Comparison of ENCODE assay signal across 8 mouse cellular contexts in genomic region chr4:108458201-108458741, GRCm38 (mm10). TPM values are rescaled to one million over a fixed set of nuclear protein-coding genes. Genes with fewer than 3 reads are reported as not detected.
DNase-seq lines count a peak whose midpoint lies in the region; ATAC-seq and TF ChIP-seq lines count a peak whose summit lies in the region.

No protein-coding gene starts in this region.

- no peak for DNase-seq in heart, postnatal 4 days
- DNase-seq in MEL (ENCODE audit: low read depth, low spot score): peak; percentile 75
- no peak for DNase-seq in left cerebral cortex, postnatal 14 days (ENCODE audit: low spot score in 2 of 2)
- no peak for DNase-seq in layer of hippocampus, postnatal 14 days (ENCODE audit: low spot score in 2 of 2)

- H3K9me3 ChIP-seq in heart, embryonic 11.5 days (replicated peaks; ENCODE audit: control insufficient read depth, low read length): no peaks in the 10 kb centered on the region
- no peaks in the 10 kb centered on the region for H3K9me3 ChIP-seq in MEL (replicated peaks; ENCODE audit: insufficient read depth, low read length)
- no peaks in the 10 kb centered on the region; the same call in 1 of the 2 replicates for H3K9me3 ChIP-seq in forebrain, embryonic 13.5 days (replicated peaks)
- H3K9me3 ChIP-seq in liver, embryonic 12.5 days (replicated peaks): no peaks in the 10 kb centered on the region

- WGBS in heart, embryonic 11.5 days (ENCODE audit: insufficient replicate concordance): 27% methylated on average over 5 of the region's 5 CpGs
- WGBS in forebrain, embryonic 13.5 days: 35% methylated on average over 5 of the region's 5 CpGs
- WGBS in liver, embryonic 12.5 days (ENCODE audit: insufficient replicate concordance): 16% methylated on average over 5 of the region's 5 CpGs
- WGBS in olfactory bulb, adult 2 months: 31% methylated on average over 5 of the region's 5 CpGs

- no peaks in the 10 kb centered on the region for H3K36me3 ChIP-seq in heart, embryonic 11.5 days (ENCODE audit: control insufficient read depth, insufficient read depth, low read length)
- peaks cover 0 to 33% of the 10 kb centered on the region in 2 experiments; a peak in 2 of 4 replicates for H3K36me3 ChIP-seq in MEL (ENCODE audit: control insufficient read depth in 1 of 2, insufficient read depth in 2 of 2, low read length in 2 of 2)
- H3K36me3 ChIP-seq in forebrain, embryonic 13.5 days (ENCODE audit: poor library complexity, severe bottlenecking): peaks cover 10% of the 10 kb centered on the region; the same call in 1 of the 2 replicates
- H3K36me3 ChIP-seq in liver, embryonic 12.5 days: 0 out of 2 replicates have a peak, but pooled peaks cover 7% of the 10 kb centered on the region

- H3K4me1 ChIP-seq in heart, embryonic 11.5 days (ENCODE audit: control insufficient read depth, insufficient read depth, low read length): peaks cover 4% of the 10 kb centered on the region; the same call in 1 of the 2 replicates
- peaks cover 21 to 29% of the 10 kb centered on the region in 2 experiments for H3K4me1 ChIP-seq in MEL (ENCODE audit: control insufficient read depth in 1 of 2, insufficient read depth in 2 of 2, low read length in 2 of 2)
- peaks cover 13% of the 10 kb centered on the region for H3K4me1 ChIP-seq in forebrain, embryonic 13.5 days
- H3K4me1 ChIP-seq in liver, embryonic 12.5 days: peaks cover 33% of the 10 kb centered on the region
- H3K4me1 ChIP-seq in olfactory bulb, adult 2 months (ENCODE audit: control insufficient read depth, insufficient read depth, low read length): no peaks in the 10 kb centered on the region

- peak overlapping the region; percentile 90 for H3K4me2 ChIP-seq in heart, embryonic 11.5 days
- peak overlapping the region; percentile 69 for H3K4me2 ChIP-seq in forebrain, embryonic 13.5 days
- peak overlapping the region; percentile 96 for H3K4me2 ChIP-seq in liver, embryonic 12.5 days

- no peak for ATAC-seq in heart, embryonic 11.5 days (replicated peaks; ENCODE audit: insufficient number of reproducible peaks, low FRiP score, low TSS enrichment)
- ATAC-seq in forebrain, embryonic 13.5 days: no peak
- no peak for ATAC-seq in liver, embryonic 12.5 days

- peak; percentile 88 to 90 for TF ChIP-seq EP300 in MEL (IDR thresholded peaks at IDR 0.05; ENCODE audit: low read depth in 1 of 2, low read length in 2 of 2)

- H3K4me3 ChIP-seq in heart, embryonic 11.5 days (ENCODE audit: low read depth, low read length): no peak overlapping the region; the same call in 1 of the 2 replicates
- H3K4me3 ChIP-seq in MEL (ENCODE audit: control insufficient read depth in 1 of 2, insufficient read depth in 1 of 2, low read depth in 2 of 2, low read length in 2 of 2): peak overlapping the region; percentile 24 to 90
- peak overlapping the region; percentile 100 for H3K4me3 ChIP-seq in forebrain, embryonic 13.5 days
- H3K4me3 ChIP-seq in liver, embryonic 12.5 days: peak overlapping the region; percentile 97
- no peak overlapping the region for H3K4me3 ChIP-seq in olfactory bulb, adult 2 months (ENCODE audit: insufficient read depth, low read depth, low read length)

- H3K9ac ChIP-seq in heart, embryonic 11.5 days (ENCODE audit: low read depth, low read length): peak overlapping the region; percentile 97
- H3K9ac ChIP-seq in MEL (ENCODE audit: control insufficient read depth, low read depth, low read length, poor library complexity, severe bottlenecking): peak overlapping the region; percentile 39
- H3K9ac ChIP-seq in forebrain, embryonic 13.5 days: peak overlapping the region; percentile 99
- H3K9ac ChIP-seq in liver, embryonic 12.5 days: peak overlapping the region; percentile 96

- no peaks in the 10 kb centered on the region for H3K27me3 ChIP-seq in heart, embryonic 11.5 days (ENCODE audit: control insufficient read depth, insufficient read depth, low read length)
- H3K27me3 ChIP-seq in MEL (ENCODE audit: control insufficient read depth in 1 of 2, insufficient read depth in 2 of 2, low read length in 2 of 2): no peaks in the 10 kb centered on the region
- no peaks in the 10 kb centered on the region for H3K27me3 ChIP-seq in forebrain, embryonic 13.5 days
- no peaks in the 10 kb centered on the region for H3K27me3 ChIP-seq in liver, embryonic 12.5 days (replicated peaks)

- TF ChIP-seq RAD21 in MEL (IDR thresholded peaks at IDR 0.05; ENCODE audit: low read depth, low read length): no peak

- TF ChIP-seq CTCF in MEL (IDR thresholded peaks at IDR 0.05 in 2 of 3, conservative IDR thresholded peaks at IDR 0.05 in 1 of 3; ENCODE audit: control insufficient read depth in 1 of 3, insufficient read depth in 1 of 3, low read depth in 2 of 3, low read length in 3 of 3, poor library complexity in 1 of 3, severe bottlenecking in 1 of 3): no peak
- TF ChIP-seq CTCF in olfactory bulb, adult 2 months (IDR thresholded peaks at IDR 0.05; ENCODE audit: insufficient read depth, low read depth, low read length): no peak

- intact Hi-C loops in left cerebral cortex, postnatal 14 days (cut with DNase I): loop anchor here (5.0 kb wide), 1 partner anchor 51 kb away; the partner anchor contains the start of gene Gpx7

- no peak for TF ChIP-seq POLR2A in MEL (IDR thresholded peaks at IDR 0.05; ENCODE audit: control insufficient read depth in 1 of 2, insufficient read depth in 1 of 2, low read depth in 1 of 2, low read length in 2 of 2, poor library complexity in 1 of 2)
- TF ChIP-seq POLR2A in olfactory bulb, adult 2 months (IDR thresholded peaks at IDR 0.05; ENCODE audit: insufficient read depth, low read depth, low read length): no peak

- H3K27ac ChIP-seq in heart, embryonic 11.5 days (ENCODE audit: low read depth, low read length): peak overlapping the region; percentile 98
- H3K27ac ChIP-seq in MEL (ENCODE audit: control insufficient read depth, low read depth, low read length): peak overlapping the region; percentile 91
- peak overlapping the region; percentile 98 for H3K27ac ChIP-seq in forebrain, embryonic 13.5 days
- H3K27ac ChIP-seq in liver, embryonic 12.5 days: peak overlapping the region; percentile 92
- peak overlapping the region; percentile 51 for H3K27ac ChIP-seq in olfactory bulb, adult 2 months (ENCODE audit: insufficient read depth, low read depth, low read length)

- H3K79me2 ChIP-seq in MEL (ENCODE audit: control insufficient read depth, insufficient read depth, low read length, poor library complexity): peaks cover 25% of the 10 kb centered on the region

TF ChIP-seq in MEL, 35 proteins besides CTCF, POLR2A, EP300 and RAD21 (continues in another document):
- TF ChIP-seq RCOR1 (IDR thresholded peaks at IDR 0.05; ENCODE audit: low read depth, low read length): peak; percentile 80
- peak; percentile 88 for TF ChIP-seq GATA1 (IDR thresholded peaks at IDR 0.05; ENCODE audit: low read depth, low read length)
- 0 out of 2 replicates have a peak, but pooled peaks have one; percentile 25 for TF ChIP-seq MYB (IDR thresholded peaks at IDR 0.05; ENCODE audit: low read depth, low read length)
- 0 out of 2 replicates have a peak, but pooled peaks have one; percentile 41 for TF ChIP-seq MEF2A (IDR thresholded peaks at IDR 0.05; ENCODE audit: extremely low read depth, insufficient replicate concordance, low read depth, low read length, poor library complexity, severe bottlenecking)
- no peak for TF ChIP-seq ZC3H11A (IDR thresholded peaks at IDR 0.05; ENCODE audit: low read depth, low read length)
- no peak for TF ChIP-seq E2F4 (IDR thresholded peaks at IDR 0.05; ENCODE audit: borderline replicate concordance, low read depth, low read length)
- TF ChIP-seq ZMIZ1 (IDR thresholded peaks at IDR 0.05; ENCODE audit: low read depth, low read length): 0 out of 2 replicates have a peak, but pooled peaks have one; percentile 34
- 0 out of 2 replicates have a peak, but pooled peaks have one; percentile 31 for TF ChIP-seq CHD1 (IDR thresholded peaks at IDR 0.05; ENCODE audit: low read depth, low read length)
- TF ChIP-seq TBP (IDR thresholded peaks at IDR 0.05; ENCODE audit: low read depth, low read length): no peak
- no peak; the same call in 1 of the 2 replicates for TF ChIP-seq MAX (IDR thresholded peaks at IDR 0.05; ENCODE audit: low read length)
- no peak for TF ChIP-seq GABPA (IDR thresholded peaks at IDR 0.05; ENCODE audit: low read depth, low read length)
- TF ChIP-seq SIN3A (IDR thresholded peaks at IDR 0.05; ENCODE audit: low read length): peak; percentile 85; the same call in 1 of the 2 replicates
- no peak; the same call in 1 of the 2 replicates for TF ChIP-seq POLR2AphosphoS2 (IDR thresholded peaks at IDR 0.05; ENCODE audit: low read length)
- TF ChIP-seq BHLHE40 (IDR thresholded peaks at IDR 0.05; ENCODE audit: borderline replicate concordance, low read depth, low read length): peak; percentile 55; the same call in 1 of the 2 replicates

RNA-seq across cellular contexts. Expression of gene Tut4, which starts 1.0 kb away (rescaled TPM):
- 48.5 and 56.1 TPM in 2 replicates for polyA plus RNA-seq in heart, embryonic 11.5 days (2014; fragmentation: Nextera tagmentation; extraction: Ambion mirVana)
- total RNA-seq in heart, postnatal 4 days (2021): 10 to 100 TPM; 47.7 to 49.3 TPM
- 9.0 and 16.3 TPM in 2 replicates for total RNA-seq in MEL (2012; rRNA removed)
- 10 to 100 TPM in 1 of 2 experiments, not detected in 1; 63.2 TPM for polyA plus RNA-seq in MEL (2012; ENCODE audit: insufficient read depth in 1 of 2, insufficient read length in 2 of 2, low read depth in 1 of 2, low replicate concordance in 2 of 2, missing spikeins in 1 of 2)
- polyA plus RNA-seq in forebrain, embryonic 13.5 days (2015; fragmentation: Nextera tagmentation; extraction: Ambion mirVana): 89.3 and 91.5 TPM in 2 replicates
- polyA plus RNA-seq in liver, embryonic 12.5 days (2016; fragmentation: Nextera tagmentation; extraction: Ambion mirVana): 25.2 and 29.0 TPM in 2 replicates
- polyA plus RNA-seq in olfactory bulb, adult 2 months (2012; ENCODE audit: insufficient read depth, insufficient read length, low replicate concordance, missing spikeins): not detected in 2 replicates
- total RNA-seq in left cerebral cortex, postnatal 14 days (2021): 10 to 100 TPM; 33.3 to 41.0 TPM
- total RNA-seq in layer of hippocampus, postnatal 14 days (2021): 10 to 100 TPM; 40.3 to 41.3 TPM

RNA-seq across cellular contexts. Expression of gene Gpx7, which starts 51.5 kb away (rescaled TPM):
- polyA plus RNA-seq in heart, embryonic 11.5 days (2014; fragmentation: Nextera tagmentation; extraction: Ambion mirVana): 58.8 and 60.8 TPM in 2 replicates
- total RNA-seq in heart, postnatal 4 days (2021): 10 to 100 TPM; 27.5 to 30.6 TPM
- total RNA-seq in MEL (2012; rRNA removed): not detected in 2 replicates
- polyA plus RNA-seq in MEL (2012; ENCODE audit: insufficient read depth in 1 of 2, insufficient read length in 2 of 2, low read depth in 1 of 2, low replicate concordance in 2 of 2, missing spikeins in 1 of 2): not detected
- 26.9 and 28.8 TPM in 2 replicates for polyA plus RNA-seq in forebrain, embryonic 13.5 days (2015; fragmentation: Nextera tagmentation; extraction: Ambion mirVana)
- 12.3 and 13.6 TPM in 2 replicates for polyA plus RNA-seq in liver, embryonic 12.5 days (2016; fragmentation: Nextera tagmentation; extraction: Ambion mirVana)
- not detected in 2 replicates for polyA plus RNA-seq in olfactory bulb, adult 2 months (2012; ENCODE audit: insufficient read depth, insufficient read length, low replicate concordance, missing spikeins)
- total RNA-seq in left cerebral cortex, postnatal 14 days (2021): 10 to 100 TPM in 1 of 2 experiments, 1 to 10 TPM in 1; 9.4 to 10.1 TPM
- total RNA-seq in layer of hippocampus, postnatal 14 days (2021): 1 to 10 TPM; 7.4 to 8.0 TPM

Comparison
In these comparisons a context has a peak if more than half of its experiments do, and no peak if none do; other contexts are left out.
1. H3K4me3 ChIP-seq: peak in MEL (2 of 2), forebrain, embryonic 13.5 days (single experiment) and liver, embryonic 12.5 days (single experiment); none in heart, embryonic 11.5 days (single experiment) and olfactory bulb, adult 2 months (single experiment).
2. H3K9ac ChIP-seq: peak in every context shown above with its lines; median percentile 99 in forebrain, embryonic 13.5 days; 97 in heart, embryonic 11.5 days; 96 in liver, embryonic 12.5 days; 39 in MEL.
3. RNA of gene Gpx7, which starts 51.5 kb away (polyA plus RNA-seq): 58.8 to 60.8 TPM in heart, embryonic 11.5 days, 26.9 to 28.8 TPM in forebrain, embryonic 13.5 days and 12.3 to 13.6 TPM in liver, embryonic 12.5 days; not detected in MEL and not detected in olfactory bulb, adult 2 months; every median in the first group is over 10 times any median in the second.
4. Peak in every context shown above with its lines, with median percentiles within 50 percentile points of each other: H3K27ac ChIP-seq and H3K4me2 ChIP-seq.